Mouse (Mus musculus) ES-E14 (cell line): ENCODE data around the gene Slitrk3.

Source experiments
- CHD2 ChIP-seq: IDR thresholded peaks from 2 replicates; pipeline ENCODE4 v1.6.1; 2014; ENCODE audit warnings: mild to moderate bottlenecking, low read depth, low read length, inconsistent platforms
- MAFK ChIP-seq: IDR thresholded peaks from 2 replicates; pipeline ENCODE4 v1.6.1; 2014; ENCODE audit warnings: mild to moderate bottlenecking, low read depth, low read length, inconsistent platforms; ENCODE audit not compliant: insufficient read depth
- ZNF384 ChIP-seq: IDR thresholded peaks from 2 replicates; pipeline ENCODE4 v1.6.1; 2012; ENCODE audit warnings: low read depth, low read length, inconsistent platforms

GRCm38 (mm10) chr3:73053451-73053931, 4.1 kb downstream of the Slitrk3 start:
- TF ChIP-seq ZNF384 (no peak), CHD2 (no peak), MAFK (no peak)
